Mouse (Mus musculus) ES-Bruce4 (cell line): ENCODE measurements at regions not wholly inside any gene's neighbourhood (a gene's known extent, or its start where the extent isn't known, plus 50 kb on each side); places are given as distances from the start of the nearest gene placed in this dataset.
A peak's percentile ranks its signal among the peaks of the same experiment; 100 is the strongest.

ENCODE experiments used
- H3K27ac ChIP-seq: 2 replicates; pipeline ENCODE4 v1.5.1; 2012; ENCODE audit warnings: low read length, inconsistent platforms; ENCODE audit not compliant: insufficient read depth
- H3K27me3 ChIP-seq: 2 replicates; pipeline ENCODE4 v1.6.1; 2012; ENCODE audit warnings: mild to moderate bottlenecking, low read length, inconsistent platforms; ENCODE audit not compliant: control insufficient read depth, poor library complexity, insufficient read depth, severe bottlenecking
- H3K36me3 ChIP-seq: 2 replicates; pipeline ENCODE4 v1.6.1; 2012; ENCODE audit warnings: inconsistent platforms, mild to moderate bottlenecking, low read length, moderate library complexity; ENCODE audit not compliant: control insufficient read depth, poor library complexity, insufficient read depth, severe bottlenecking
- H3K4me1 ChIP-seq: one replicate; pipeline ENCODE4 v1.8.1; 2011; ENCODE audit warnings: low read length; ENCODE audit not compliant: control insufficient read depth, insufficient read depth
- H3K4me3 ChIP-seq: 2 replicates; pipeline ENCODE4 v1.5.1; 2011; ENCODE audit warnings: low read depth, mild to moderate bottlenecking, low read length
- H3K9ac ChIP-seq: 2 replicates; pipeline ENCODE4 v1.6.1; 2012; ENCODE audit warnings: low read depth, mild to moderate bottlenecking, inconsistent platforms; ENCODE audit not compliant: poor library complexity, severe bottlenecking
- H3K9me3 ChIP-seq: replicated peaks from 2 replicates; pipeline ENCODE4 v1.6.1; 2012; ENCODE audit warnings: mild to moderate bottlenecking, low read length, inconsistent platforms; ENCODE audit not compliant: control insufficient read depth, poor library complexity, insufficient read depth, severe bottlenecking
- CTCF ChIP-seq: IDR thresholded peaks from one replicate; pipeline ENCODE4 v1.8.1; 2011; ENCODE audit warnings: low read depth, low read length
- EP300 ChIP-seq: IDR thresholded peaks from 2 replicates; pipeline ENCODE4 v1.6.1; 2011; ENCODE audit warnings: low read depth, low read length; ENCODE audit not compliant: insufficient read depth
- POLR2A ChIP-seq: IDR thresholded peaks from one replicate; pipeline ENCODE4 v1.8.1; 2011; ENCODE audit warnings: low read length; ENCODE audit not compliant: insufficient read depth

DNA sequence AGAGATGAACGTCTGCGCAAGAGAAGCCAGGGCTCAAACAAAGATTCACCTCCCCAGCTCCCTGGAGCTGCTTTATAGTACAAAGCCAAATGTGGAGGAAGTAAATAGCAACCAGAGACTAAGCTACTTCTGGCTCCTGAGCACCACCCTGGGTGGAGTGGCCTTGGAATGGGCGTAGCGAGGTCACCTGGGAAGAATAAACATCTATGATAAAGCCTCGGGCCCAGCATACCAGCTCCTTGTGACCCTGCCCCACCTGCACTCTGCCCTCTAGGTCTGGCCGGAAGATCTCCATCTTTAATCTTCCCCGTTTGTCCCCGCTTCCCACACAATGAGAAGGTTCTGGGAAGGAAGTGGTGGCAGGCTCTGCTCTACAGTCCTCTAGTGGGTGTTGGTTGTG, 61.0 kb upstream of the Ptpn3 start:
- peaks cover 5% of the 10 kb centered on the region; the same call in 1 of the 2 replicates for H3K9me3 ChIP-seq
- no peaks in the 10 kb centered on the region for H3K4me1 ChIP-seq
- no peak overlapping the region for H3K4me3 ChIP-seq
- no peak for TF ChIP-seq EP300
- no peak for TF ChIP-seq POLR2A
- TF ChIP-seq CTCF: no peak
- H3K9ac ChIP-seq: no peak overlapping the region
- no peaks in the 10 kb centered on the region for H3K27me3 ChIP-seq
- no peaks in the 10 kb centered on the region for H3K36me3 ChIP-seq
- H3K27ac ChIP-seq: no peak overlapping the region

DNA sequence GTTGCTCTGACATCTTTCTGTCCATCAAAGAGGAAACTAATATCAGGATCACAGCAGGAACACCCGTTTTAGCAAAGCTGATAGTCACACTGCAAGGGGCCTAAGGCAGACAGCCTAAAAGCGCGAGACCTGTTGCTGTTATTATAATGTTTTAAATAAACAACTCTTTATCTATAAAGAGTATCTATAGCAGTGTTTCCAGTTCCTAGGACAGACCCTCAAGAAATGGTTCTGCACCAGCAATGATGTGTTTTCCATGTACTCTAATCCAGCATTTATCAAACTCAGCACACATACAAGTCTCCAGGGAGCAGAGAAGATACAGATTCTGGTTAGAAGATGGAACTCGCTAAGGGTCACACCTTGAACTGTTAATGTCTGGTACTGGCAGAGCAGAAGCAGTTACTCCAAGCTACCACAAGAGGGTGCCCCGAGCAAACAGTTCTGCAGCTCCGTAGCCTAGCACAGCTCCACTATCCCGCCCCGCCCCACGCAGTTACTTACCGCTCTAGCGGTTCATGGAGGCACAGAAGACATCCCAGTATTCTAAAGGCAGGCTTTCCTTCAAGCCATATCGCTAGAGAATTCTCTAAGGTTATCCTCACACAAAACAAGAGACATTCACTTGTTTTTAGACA, 64.2 kb upstream of the Palm2 start:
- no peaks in the 10 kb centered on the region for H3K9me3 ChIP-seq
- peak; percentile 89 for TF ChIP-seq CTCF
- TF ChIP-seq POLR2A: no peak
- no peaks in the 10 kb centered on the region for H3K4me1 ChIP-seq
- H3K9ac ChIP-seq: no peak overlapping the region
- no peak overlapping the region for H3K27ac ChIP-seq
- no peak overlapping the region for H3K4me3 ChIP-seq
- no peaks in the 10 kb centered on the region for H3K27me3 ChIP-seq
- H3K36me3 ChIP-seq: no peaks in the 10 kb centered on the region

DNA sequence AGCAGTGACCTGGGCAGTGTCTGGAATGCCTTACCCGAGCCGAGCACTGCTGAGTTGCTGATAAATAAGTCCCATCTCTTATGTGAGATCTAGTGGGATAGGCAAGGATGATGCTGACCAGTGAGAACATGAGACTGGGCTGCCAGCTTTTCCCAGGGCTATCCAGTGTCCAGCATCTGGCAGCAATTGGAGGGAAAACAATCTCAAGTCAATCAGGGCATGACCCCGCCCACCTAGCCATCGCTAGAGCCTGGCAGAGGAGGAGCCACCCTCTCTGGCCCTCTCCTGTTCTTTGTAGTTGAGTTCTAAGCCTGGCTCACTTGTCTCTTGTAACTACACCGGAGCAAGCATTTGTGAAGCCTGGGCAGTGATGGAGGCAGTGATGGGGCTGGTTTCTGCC, 56.2 kb upstream of the Palm2 start:
- no peaks in the 10 kb centered on the region for H3K36me3 ChIP-seq
- no peak overlapping the region for H3K9ac ChIP-seq
- no peak overlapping the region for H3K27ac ChIP-seq
- H3K9me3 ChIP-seq: no peaks in the 10 kb centered on the region
- H3K27me3 ChIP-seq: no peaks in the 10 kb centered on the region
- H3K4me1 ChIP-seq: no peaks in the 10 kb centered on the region
- TF ChIP-seq POLR2A (no peak), EP300 (no peak), CTCF (no peak)
- no peak overlapping the region for H3K4me3 ChIP-seq

DNA sequence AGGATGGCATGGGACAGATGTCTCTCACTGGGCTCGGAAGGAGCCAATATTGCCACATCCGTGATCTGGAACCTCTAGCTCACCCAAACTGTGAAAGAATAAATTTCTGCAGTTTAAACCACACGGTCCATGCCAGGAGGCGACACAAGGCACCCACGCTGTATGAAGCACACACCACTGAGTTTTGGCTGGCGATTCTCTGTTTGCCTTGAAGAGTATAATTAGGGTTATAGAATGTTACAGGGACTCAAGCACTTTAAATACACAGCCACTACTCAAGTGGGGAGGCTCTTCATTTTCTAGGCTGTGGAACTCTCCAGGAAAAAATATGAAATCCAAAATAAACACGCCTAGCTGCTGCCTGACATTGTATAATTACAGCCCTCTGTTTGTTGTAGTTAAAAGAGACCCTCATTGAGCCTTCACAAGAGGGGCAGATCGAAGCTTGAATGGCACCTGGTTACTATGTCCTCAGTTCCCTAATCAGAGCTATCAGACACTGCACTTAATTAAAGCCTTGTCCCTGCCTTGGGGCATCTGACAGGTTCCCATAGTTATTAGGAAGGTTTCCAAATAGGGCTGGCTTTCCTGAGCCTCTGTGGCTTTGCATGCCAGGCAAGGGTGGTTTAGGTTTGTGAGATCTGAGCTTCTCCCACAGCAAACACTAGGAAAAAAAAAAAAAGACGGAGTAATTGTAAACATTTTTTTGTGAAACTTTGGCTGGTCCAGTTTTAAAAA, 53.8 kb upstream of the Palm2 start:
- Histone ChIP-seq H3K27ac (no peak overlapping the region), H3K9me3 (no peaks in the 10 kb centered on the region), H3K36me3 (no peaks in the 10 kb centered on the region), H3K4me1 (no peaks in the 10 kb centered on the region), H3K27me3 (no peaks in the 10 kb centered on the region), H3K9ac (no peak overlapping the region), H3K4me3 (no peak overlapping the region)
- TF ChIP-seq POLR2A (no peak), EP300 (no peak), CTCF (no peak)

DNA sequence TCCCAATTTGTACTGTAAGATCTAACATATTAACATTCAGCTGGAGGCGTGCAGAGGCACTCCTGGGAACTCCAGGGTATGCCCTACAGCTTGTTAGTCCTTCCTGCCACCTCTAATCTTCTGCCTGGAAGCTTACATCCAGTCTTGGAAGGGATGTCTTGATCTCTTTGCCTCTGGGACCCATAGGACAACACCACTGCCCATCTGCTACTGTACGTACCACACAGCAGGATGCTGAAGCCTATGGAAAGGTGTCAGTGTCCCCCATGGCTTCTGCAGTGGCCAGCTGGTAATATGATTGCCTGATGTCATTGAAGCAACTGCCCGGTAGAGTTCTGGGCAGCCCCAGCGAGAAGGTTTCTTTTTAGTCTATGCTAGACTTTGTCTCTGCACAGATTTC, 52.7 kb upstream of the Palm2 start:
- no peaks in the 10 kb centered on the region for H3K27me3 ChIP-seq
- H3K9ac ChIP-seq: no peak overlapping the region
- H3K9me3 ChIP-seq: no peaks in the 10 kb centered on the region
- H3K4me3 ChIP-seq: no peak overlapping the region
- no peaks in the 10 kb centered on the region for H3K4me1 ChIP-seq
- H3K36me3 ChIP-seq: no peaks in the 10 kb centered on the region
- TF ChIP-seq EP300: no peak
- no peak for TF ChIP-seq CTCF
- no peak for TF ChIP-seq POLR2A
- no peak overlapping the region for H3K27ac ChIP-seq
